Mouse (Mus musculus) effector memory CD4-positive, alpha-beta T cell, adult 7 months (primary cell): ENCODE results near the gene Bivm. TPM values are rescaled to one million over a fixed set of nuclear protein-coding genes. Genes with fewer than 3 reads are reported as not detected.

ENCODE experiments used
- polyA plus RNA-seq: library from polyadenylated mRNA; unstranded; fragments of 100-300 nt; shearing (Covaris generic); gene quantifications from one replicate; pipeline ENCODE4 v1.2.1, GENCODE M21; 2017

The Bivm gene
- 10.2 TPM for polyA plus RNA-seq

GRCm38 (mm10) chr1:44118239-44119054 lies at the start of gene Bivm, which contains the start of gene Kdelc1:
Gene Bivm, plus strand, starts transcription at chr1:44118957.
Gene Kdelc1, minus strand, starts transcription at chr1:44118808.

DNA sequence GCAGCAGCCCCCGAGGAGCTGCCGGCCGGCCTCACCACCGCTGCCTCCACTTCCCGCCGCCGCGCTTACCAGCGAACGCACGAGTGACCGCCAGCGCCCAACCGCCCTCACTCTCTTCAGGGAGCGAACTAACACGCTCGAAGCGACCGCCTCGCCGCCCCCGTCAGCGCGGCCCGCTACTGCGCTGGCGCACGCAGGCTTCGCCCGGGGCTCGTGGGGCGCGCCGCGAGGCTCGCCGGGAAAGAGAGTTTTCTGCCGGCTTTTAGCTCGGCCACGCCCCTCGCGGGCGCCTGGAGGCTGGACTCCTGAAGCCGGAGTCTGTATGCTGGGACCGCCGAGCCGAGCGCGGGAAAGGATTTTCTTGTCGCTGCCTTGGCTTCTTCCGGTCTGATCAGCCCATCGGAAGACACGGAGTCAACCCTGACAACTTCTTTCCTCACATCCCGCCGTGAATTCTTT lies 16.5 kb upstream of the Bivm start, which contains the start of gene Tex30:
Tex30 (minus strand) TSS at position 183 of the 459 bp plus-strand sequence.

DNA sequence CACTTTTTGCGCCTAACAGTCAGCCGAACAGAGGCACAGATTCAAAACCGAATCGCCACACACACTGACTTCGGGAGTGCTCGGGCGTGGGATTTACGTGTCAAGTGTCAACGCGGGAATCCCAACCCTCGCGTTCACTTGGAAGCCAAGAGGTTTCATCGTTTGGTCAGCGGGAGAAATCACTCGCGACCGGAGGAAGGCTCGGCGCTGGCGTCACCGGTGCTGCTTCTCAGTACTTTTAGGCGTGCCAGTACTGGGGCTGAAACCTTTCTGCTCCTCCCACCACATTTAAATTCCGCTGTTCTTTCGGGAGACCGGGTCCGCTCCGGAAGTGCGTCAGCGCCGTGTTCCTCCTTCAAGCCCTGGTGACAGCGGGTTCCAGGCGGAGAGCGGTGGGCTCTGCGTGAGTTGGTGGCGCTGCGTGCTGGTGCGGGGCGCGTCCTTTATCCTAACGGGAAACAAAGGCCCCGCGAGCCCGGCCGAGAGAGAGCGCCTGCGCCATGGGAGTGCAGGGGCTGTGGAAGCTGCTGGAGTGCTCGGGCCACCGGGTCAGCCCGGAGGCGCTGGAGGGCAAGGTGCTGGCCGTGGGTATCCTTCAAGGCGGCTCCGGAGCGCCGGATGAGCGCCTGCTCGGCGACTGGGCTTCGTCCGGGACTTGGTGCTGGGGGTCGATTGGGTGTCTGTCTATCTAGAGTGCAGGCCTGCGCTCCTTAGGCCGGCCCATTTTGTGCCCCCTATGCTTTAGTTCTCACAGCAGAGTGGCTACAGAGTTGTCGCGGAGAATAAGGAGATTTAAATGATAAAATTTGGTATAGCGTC lies 29.0 kb downstream of the Bivm start, which contains the start of gene Ercc5:
Ercc5 (plus strand) TSS at position 182 of the 819 bp plus-strand sequence.

Other genes with a start within 250 kb of the Bivm start
- 170 TPM for gene Tpp2, start 185.3 kb upstream of the Bivm start, polyA plus RNA-seq
- gene Mettl21c, start 98.9 kb upstream of the Bivm start, polyA plus RNA-seq, result 0.11 TPM
- 0.41 TPM for gene Gm8251, start 57.0 kb upstream of the Bivm start, polyA plus RNA-seq
- gene Tex30, start 16.5 kb upstream of the Bivm start, polyA plus RNA-seq, result 86.2 TPM
- gene Kdelc1, start 149 bp upstream of the Bivm start, polyA plus RNA-seq, result 13.5 TPM
- gene Ercc5, start 28.8 kb downstream of the Bivm start, polyA plus RNA-seq, result 27.9 TPM
- not detected for gene Mettl21e, start 100.0 kb downstream of the Bivm start, polyA plus RNA-seq